Mouse (Mus musculus) liver, embryonic 11.5 days (tissue): ENCODE measurements around the gene Dand5. TPM values are rescaled to one million over a fixed set of nuclear protein-coding genes. Genes with fewer than 3 reads are reported as not detected.

Source experiments
- ATAC-seq: fragments of 200-750 bp; cut with Nextera tagmentation; replicated peaks from 2 replicates; pipeline ENCODE4 v1.8.0; 2017; ENCODE audit warnings: moderate number of reproducible peaks, mild to moderate bottlenecking, moderate TSS enrichment, moderate library complexity; ENCODE audit not compliant: low FRiP score
- DNase-seq: peaks from one replicate; pipeline ENCODE4 v3.0.0-alpha.2; 2017; ENCODE audit warnings: low spot score
- H3K27ac ChIP-seq: fragments of 300-500 bp; sonication (generic); 2 replicates; pipeline ENCODE4 v1.5.1; 2014; ENCODE audit warnings: mild to moderate bottlenecking, low read depth, low read length, control low read depth
- H3K27me3 ChIP-seq: fragments of 300-500 bp; sonication (generic); replicated peaks from 2 replicates; pipeline ENCODE4 v1.6.1; 2014; ENCODE audit warnings: low read length, mixed read lengths; ENCODE audit not compliant: control insufficient read depth, insufficient read depth
- H3K36me3 ChIP-seq: fragments of 300-500 bp; sonication (generic); 2 replicates; pipeline ENCODE4 v1.6.1; 2014; ENCODE audit warnings: mild to moderate bottlenecking, low read length, moderate library complexity, mixed read lengths; ENCODE audit not compliant: control insufficient read depth, insufficient read depth
- H3K4me1 ChIP-seq: fragments of 300-500 bp; sonication (generic); replicated peaks from 2 replicates; pipeline ENCODE4 v1.6.1; 2014; ENCODE audit warnings: low read length, mixed read lengths; ENCODE audit not compliant: control insufficient read depth, insufficient read depth
- H3K4me2 ChIP-seq: fragments of 300-500 bp; sonication (generic); 2 replicates; pipeline ENCODE4 v1.6.1; 2014; ENCODE audit warnings: mild to moderate bottlenecking, control low read depth, moderate library complexity
- H3K4me3 ChIP-seq: fragments of 300-500 bp; sonication (generic); 2 replicates; pipeline ENCODE4 v1.5.1; 2014; ENCODE audit warnings: low read depth, low read length, control low read depth
- H3K9ac ChIP-seq: fragments of 300-500 bp; sonication (generic); 2 replicates; pipeline ENCODE4 v1.6.1; 2014; ENCODE audit warnings: low read depth, low read length, control low read depth
- H3K9me3 ChIP-seq: fragments of 300-500 bp; sonication (generic); 2 replicates; pipeline ENCODE4 v1.6.1; 2016; ENCODE audit warnings: low read length, inconsistent platforms, mixed read lengths; ENCODE audit not compliant: control insufficient read depth
- WGBS: fragments of 180-500 bp; shearing (Covaris S2); extraction: QIAGEN DNeasy Blood & Tissue Kit; methylation state at CpG from one replicate; pipeline ENCODE4 v1.1.7; 2014; 5-methylcytosine and 5-hydroxymethylcytosine counted together
- polyA plus RNA-seq: library from polyadenylated mRNA; unstranded; fragments of >200 nt; fragmentation: Nextera tagmentation; extraction: Ambion mirVana; gene quantifications from 2 replicates; pipeline ENCODE4 v1.2.1, GENCODE M21; 2014

Dand5 gene
- polyA plus RNA-seq, 1 experiment from 2014 or later: 4.5 TPM

GRCm38 (mm10) chr8:84789345-84789744 is 33.3 kb downstream of the Dand5 start:
- no peak overlapping the region for H3K9ac ChIP-seq
- no peaks in the 10 kb centered on the region; the same call in 1 of the 2 replicates for H3K4me1 ChIP-seq
- H3K36me3 ChIP-seq: no peaks in the 10 kb centered on the region
- DNase-seq (no peak), ATAC-seq (no peak)
- H3K27ac ChIP-seq: no peak overlapping the region
- no peaks in the 10 kb centered on the region for H3K9me3 ChIP-seq
- 59% methylated on average over 5 of the region's 5 CpGs for WGBS
- H3K27me3 ChIP-seq: peaks cover 92% of the 10 kb centered on the region
- H3K4me3 ChIP-seq: no peak overlapping the region
- no peak overlapping the region for H3K4me2 ChIP-seq

DNA sequence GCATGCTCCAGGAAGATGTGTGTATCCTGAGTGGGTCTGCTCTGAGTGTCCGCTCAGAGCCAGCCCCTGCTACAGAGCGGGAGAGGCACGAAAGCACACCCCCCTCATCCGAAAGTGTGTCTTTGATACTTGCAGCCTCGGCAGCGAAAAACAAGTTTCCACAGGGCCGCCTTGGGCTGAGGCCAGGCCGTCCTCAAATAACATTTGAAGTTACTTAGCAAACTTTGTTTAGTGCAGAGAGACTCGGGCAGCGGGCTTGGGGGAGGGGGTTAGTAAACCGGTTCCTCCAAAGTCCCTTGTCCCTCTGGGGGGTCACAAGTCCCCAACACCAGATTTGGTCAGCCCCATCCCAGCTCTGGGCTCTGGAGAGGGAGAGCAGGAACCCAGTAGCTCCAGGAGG is 33.7 kb downstream of the Dand5 start:
- Histone ChIP-seq H3K4me2 (no peak overlapping the region), H3K27ac (no peak overlapping the region), H3K9ac (no peak overlapping the region), H3K27me3 (peaks cover 93% of the 10 kb centered on the region), H3K9me3 (no peaks in the 10 kb centered on the region), H3K36me3 (no peaks in the 10 kb centered on the region), H3K4me3 (no peak overlapping the region), H3K4me1 (no peaks in the 10 kb centered on the region; the same call in 1 of the 2 replicates)
- no peak for DNase-seq
- WGBS: 17% methylated on average over 11 of the region's 11 CpGs
- ATAC-seq: no peak

GRCm38 (mm10) chr8:84787523-84788302 is 34.9 kb downstream of the Dand5 start:
- no peaks in the 10 kb centered on the region; the same call in 1 of the 2 replicates for H3K4me1 ChIP-seq
- ATAC-seq: no peak
- no peaks in the 10 kb centered on the region for H3K36me3 ChIP-seq

DNA sequence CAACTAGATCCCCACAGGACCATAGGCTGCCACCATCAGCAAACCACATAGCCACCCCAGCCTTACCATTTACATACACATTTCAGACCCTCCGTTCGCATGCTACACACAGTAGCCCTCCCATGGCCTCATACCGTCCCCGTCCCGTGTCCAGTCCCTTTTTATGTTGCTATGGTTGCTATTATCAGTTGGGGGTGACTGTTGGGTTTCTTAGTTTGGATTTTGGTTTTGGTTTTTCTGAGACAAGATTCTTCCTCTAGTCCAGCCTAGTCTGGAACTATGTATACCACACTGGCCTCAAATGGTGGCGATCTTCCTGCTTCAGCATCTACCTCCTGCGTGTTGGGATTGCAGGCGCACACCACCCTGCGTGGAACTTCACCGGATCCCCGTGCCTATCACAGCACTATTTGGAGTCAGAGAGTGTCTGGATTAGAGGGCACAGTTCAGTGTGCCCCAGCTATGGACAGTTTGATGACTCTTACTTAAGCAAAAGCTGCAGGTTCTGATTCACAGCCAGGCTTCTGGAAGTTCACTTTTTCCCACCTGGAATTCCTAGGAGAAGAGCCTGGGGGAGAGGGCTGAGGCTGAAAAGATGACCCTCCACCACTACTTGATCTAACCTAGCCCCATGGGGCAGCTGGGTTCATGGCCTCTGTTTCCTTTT is 35.7 kb downstream of the Dand5 start:
- Histone ChIP-seq H3K27ac (no peak overlapping the region), H3K9ac (no peak overlapping the region), H3K4me1 (no peaks in the 10 kb centered on the region; the same call in 1 of the 2 replicates), H3K27me3 (peaks cover 95% of the 10 kb centered on the region), H3K4me2 (no peak overlapping the region), H3K9me3 (no peaks in the 10 kb centered on the region), H3K36me3 (no peaks in the 10 kb centered on the region), H3K4me3 (no peak overlapping the region)
- no peak for DNase-seq
- no peak for ATAC-seq
- 6% methylated on average over 11 of the region's 11 CpGs for WGBS

More at GRCm38 (mm10) chr8:84787523-84788302, 34.9 kb downstream of the Dand5 start:
- no peak for DNase-seq
- H3K9me3 ChIP-seq: no peaks in the 10 kb centered on the region
- no peak overlapping the region for H3K9ac ChIP-seq
- H3K4me3 ChIP-seq: no peak overlapping the region
- H3K27ac ChIP-seq: no peak overlapping the region
- 17% methylated on average over 14 of the region's 14 CpGs for WGBS
- H3K4me2 ChIP-seq: no peak overlapping the region
- peaks cover 93% of the 10 kb centered on the region for H3K27me3 ChIP-seq

GRCm38 (mm10) chr8:84785756-84786677 is 36.6 kb downstream of the Dand5 start:
- Histone ChIP-seq H3K4me1 (no peaks in the 10 kb centered on the region; the same call in 1 of the 2 replicates), H3K27me3 (peaks cover 100% of the 10 kb centered on the region), H3K9ac (no peak overlapping the region), H3K9me3 (no peaks in the 10 kb centered on the region), H3K27ac (no peak overlapping the region), H3K4me2 (no peak overlapping the region), H3K4me3 (0 out of 2 replicates have a peak overlapping the region, but pooled peaks have one; percentile 14), H3K36me3 (no peaks in the 10 kb centered on the region)
- no peak for ATAC-seq
- no peak for DNase-seq
- 3% methylated on average over 38 of the region's 38 CpGs for WGBS

DNA sequence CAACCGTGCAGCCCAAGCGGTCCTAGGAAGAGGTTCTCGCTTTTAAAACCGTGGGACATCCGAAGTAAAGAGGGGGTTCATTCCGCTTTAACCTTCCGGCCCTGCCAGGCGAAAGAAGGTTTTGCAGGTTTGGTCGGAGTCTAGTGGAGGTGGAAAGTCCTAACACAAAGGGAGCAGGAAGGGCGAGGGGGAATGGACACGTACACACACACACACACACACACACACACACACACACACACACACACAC is 37.2 kb downstream of the Dand5 start:
- Histone ChIP-seq H3K4me3 (no peak overlapping the region), H3K4me2 (no peak overlapping the region), H3K27me3 (peaks cover 100% of the 10 kb centered on the region), H3K9me3 (no peaks in the 10 kb centered on the region), H3K4me1 (no peaks in the 10 kb centered on the region; the same call in 1 of the 2 replicates), H3K9ac (no peak overlapping the region), H3K36me3 (no peaks in the 10 kb centered on the region), H3K27ac (no peak overlapping the region)
- ATAC-seq (no peak), DNase-seq (no peak)
- 2% methylated on average over 11 of the region's 11 CpGs for WGBS

- 2% methylated on average over 48 of the region's 48 CpGs for WGBS
- H3K9ac ChIP-seq: no peak overlapping the region
- DNase-seq: no peak
- no peaks in the 10 kb centered on the region; the same call in 1 of the 2 replicates for H3K4me1 ChIP-seq
- H3K36me3 ChIP-seq: no peaks in the 10 kb centered on the region
- peaks cover 100% of the 10 kb centered on the region for H3K27me3 ChIP-seq
- H3K4me2 ChIP-seq: no peak overlapping the region
- H3K4me3 ChIP-seq: no peak overlapping the region
- no peak for ATAC-seq
- no peaks in the 10 kb centered on the region for H3K9me3 ChIP-seq
- H3K27ac ChIP-seq: no peak overlapping the region
Measured at GRCm38 (mm10) chr8:84784681-84785505, 37.7 kb downstream of the Dand5 start.
